ENCODE assay signal across 8 mouse cellular contexts in genomic region chr2:156809579-156809978, GRCm38 (mm10). TPM values are rescaled to one million over a fixed set of nuclear protein-coding genes. Genes with fewer than 3 reads are reported as not detected.
DNase-seq lines count a peak whose midpoint lies in the region; ATAC-seq and TF ChIP-seq lines count a peak whose summit lies in the region.

No protein-coding gene starts in this region.

- H3K27me3 ChIP-seq in hindbrain, embryonic 14.5 days (ENCODE audit: control insufficient read depth, insufficient read depth, low read length) = no peaks in the 10 kb centered on the region
- H3K27me3 ChIP-seq in hindbrain, embryonic 12.5 days = no peaks in the 10 kb centered on the region
- no peaks in the 10 kb centered on the region for H3K27me3 ChIP-seq in midbrain, postnatal 0 days (ENCODE audit: insufficient read depth, low read length)
- no peaks in the 10 kb centered on the region for H3K27me3 ChIP-seq in stomach, embryonic 16.5 days (ENCODE audit: control insufficient read depth, insufficient read depth, low read length)

- TF ChIP-seq CTCF in left cerebral cortex, adult 2 months (IDR thresholded peaks at IDR 0.05) = peak; percentile 96
- TF ChIP-seq CTCF in midbrain, postnatal 0 days (IDR thresholded peaks at IDR 0.05) = peak; percentile 91

- no peak for ATAC-seq in hindbrain, embryonic 14.5 days (ENCODE audit: low FRiP score)
- no peak for ATAC-seq in hindbrain, embryonic 12.5 days (ENCODE audit: low FRiP score)
- no peak for ATAC-seq in midbrain, postnatal 0 days (ENCODE audit: low FRiP score)
- ATAC-seq in stomach, embryonic 16.5 days (ENCODE audit: insufficient read depth, low FRiP score) = 0 out of 2 replicates have a peak, but pooled peaks have one; percentile 25

- peaks cover 6% of the 10 kb centered on the region for H3K4me1 ChIP-seq in hindbrain, embryonic 14.5 days (replicated peaks; ENCODE audit: control insufficient read depth, insufficient read depth, low read length)
- H3K4me1 ChIP-seq in hindbrain, embryonic 12.5 days = peaks cover 9% of the 10 kb centered on the region
- no peaks in the 10 kb centered on the region for H3K4me1 ChIP-seq in midbrain, postnatal 0 days (ENCODE audit: insufficient read depth, low read length)
- H3K4me1 ChIP-seq in stomach, embryonic 16.5 days (ENCODE audit: control insufficient read depth, insufficient read depth, low read length) = peaks cover 6% of the 10 kb centered on the region

- H3K4me2 ChIP-seq in hindbrain, embryonic 14.5 days (replicated peaks) = no peak overlapping the region
- H3K4me2 ChIP-seq in hindbrain, embryonic 12.5 days (replicated peaks) = no peak overlapping the region
- H3K4me2 ChIP-seq in midbrain, postnatal 0 days (ENCODE audit: low read depth, low read length, poor library complexity, severe bottlenecking) = no peak overlapping the region
- no peak overlapping the region for H3K4me2 ChIP-seq in stomach, embryonic 16.5 days (ENCODE audit: low read depth, low read length)

- WGBS in hindbrain, embryonic 14.5 days = 40% methylated on average over 2 of the region's 2 CpGs
- WGBS in hindbrain, embryonic 12.5 days = 71% methylated on average over 2 of the region's 2 CpGs
- whole genome bisulfite sequencing in midbrain, postnatal 0 days = 52% methylated on average over 2 of the region's 2 CpGs
- 46% methylated on average over 2 of the region's 2 CpGs for WGBS in stomach, embryonic 16.5 days

- DNase-seq in hindbrain, embryonic 14.5 days (ENCODE audit: low spot score) = peak; percentile 78
- peak; percentile 48 to 66 for DNase-seq in adrenal gland, postnatal 36 days
- DNase-seq in fibroblast of lung, adult 2 months (ENCODE audit: low read depth) = peak; percentile 42
- peak; percentile 82 for DNase-seq in heart, postnatal 4 days
- peak; percentile 40 to 59 for DNase-seq in left cerebral cortex, adult 2 months (ENCODE audit: extremely low spot score in 1 of 2, low spot score in 2 of 2)
- DNase-seq in midbrain, postnatal 0 days (ENCODE audit: low spot score) = peak; percentile 86

- intact Hi-C loops in left cerebral cortex, adult 2 months (cut with DNase I) = loop anchor here (1.0 to 10.0 kb wide), 4 partner anchors 45 to 295 kb away; no protein-coding TSS in a partner anchor

- no peak overlapping the region for H3K9ac ChIP-seq in hindbrain, embryonic 14.5 days
- H3K9ac ChIP-seq in hindbrain, embryonic 12.5 days = no peak overlapping the region
- H3K9ac ChIP-seq in midbrain, postnatal 0 days (replicated peaks; ENCODE audit: low read length, poor library complexity, severe bottlenecking) = no peak overlapping the region
- H3K9ac ChIP-seq in stomach, embryonic 16.5 days (ENCODE audit: low read length) = no peak overlapping the region

- no peaks in the 10 kb centered on the region for H3K36me3 ChIP-seq in hindbrain, embryonic 14.5 days (replicated peaks; ENCODE audit: control insufficient read depth, insufficient read depth)
- H3K36me3 ChIP-seq in hindbrain, embryonic 12.5 days = no peaks in the 10 kb centered on the region
- no peaks in the 10 kb centered on the region for H3K36me3 ChIP-seq in midbrain, postnatal 0 days (ENCODE audit: insufficient read depth, low read length)
- no peaks in the 10 kb centered on the region for H3K36me3 ChIP-seq in stomach, embryonic 16.5 days (ENCODE audit: control insufficient read depth, insufficient read depth, low read length)

- no peak overlapping the region for H3K27ac ChIP-seq in hindbrain, embryonic 14.5 days
- H3K27ac ChIP-seq in hindbrain, embryonic 12.5 days = no peak overlapping the region
- no peak overlapping the region for H3K27ac ChIP-seq in left cerebral cortex, adult 2 months
- no peak overlapping the region for H3K27ac ChIP-seq in midbrain, postnatal 0 days (ENCODE audit: low read depth, low read length)
- H3K27ac ChIP-seq in stomach, embryonic 16.5 days (ENCODE audit: low read length) = no peak overlapping the region

- H3K9me3 ChIP-seq in hindbrain, embryonic 14.5 days (ENCODE audit: control insufficient read depth, low read length) = no peaks in the 10 kb centered on the region
- H3K9me3 ChIP-seq in hindbrain, embryonic 12.5 days (replicated peaks) = no peaks in the 10 kb centered on the region
- H3K9me3 ChIP-seq in midbrain, postnatal 0 days (ENCODE audit: low read length) = no peaks in the 10 kb centered on the region
- no peaks in the 10 kb centered on the region for H3K9me3 ChIP-seq in stomach, embryonic 16.5 days (replicated peaks; ENCODE audit: control insufficient read depth, low read length)

- H3K4me3 ChIP-seq in hindbrain, embryonic 14.5 days (replicated peaks; ENCODE audit: low read length) = no peak overlapping the region
- no peak overlapping the region for H3K4me3 ChIP-seq in hindbrain, embryonic 12.5 days
- no peak overlapping the region for H3K4me3 ChIP-seq in left cerebral cortex, adult 2 months
- no peak overlapping the region for H3K4me3 ChIP-seq in midbrain, postnatal 0 days (ENCODE audit: low read depth, low read length)
- no peak overlapping the region for H3K4me3 ChIP-seq in stomach, embryonic 16.5 days (replicated peaks; ENCODE audit: low read length)

RNA-seq across cellular contexts. Expression of gene Tgif2, which starts 30.2 kb away (rescaled TPM):
- 18.9 and 21.5 TPM in 2 replicates for polyA plus RNA-seq in hindbrain, embryonic 14.5 days (2014; fragmentation: Nextera tagmentation; extraction: Ambion mirVana)
- polyA plus RNA-seq in hindbrain, embryonic 12.5 days (2016; fragmentation: Nextera tagmentation; extraction: Ambion mirVana) = 60.1 and 64.4 TPM in 2 replicates
- 1 to 10 TPM; 3.9 to 4.4 TPM for total RNA-seq in adrenal gland, postnatal 36 days (2021)
- 10 to 100 TPM; 18.2 to 19.3 TPM for total RNA-seq in heart, postnatal 4 days (2021)
- total RNA-seq in left cerebral cortex, adult 2 months (2021) = under 1 TPM; 0.68 to 0.89 TPM
- 8.6 and 10.8 TPM in 2 replicates for total RNA-seq in midbrain, postnatal 0 days (2014; rRNA removed)
- 6.9 and 8.2 TPM in 2 replicates for polyA plus RNA-seq in midbrain, postnatal 0 days (2015; fragmentation: Nextera tagmentation; extraction: Ambion mirVana)
- polyA plus RNA-seq in stomach, embryonic 16.5 days (2015; fragmentation: Nextera tagmentation; extraction: Ambion mirVana) = 33.7 and 36.5 TPM in 2 replicates

RNA-seq across cellular contexts. Expression of gene Myl9, which starts 34.4 kb away (rescaled TPM):
- 41.4 and 47.1 TPM in 2 replicates for polyA plus RNA-seq in hindbrain, embryonic 14.5 days (2014; fragmentation: Nextera tagmentation; extraction: Ambion mirVana)
- 122 and 144 TPM in 2 replicates for polyA plus RNA-seq in hindbrain, embryonic 12.5 days (2016; fragmentation: Nextera tagmentation; extraction: Ambion mirVana)
- 10 to 100 TPM; 56.2 to 67.3 TPM for total RNA-seq in adrenal gland, postnatal 36 days (2021)
- total RNA-seq in heart, postnatal 4 days (2021) = 1,000 to 10,000 TPM; 1,178 to 1,267 TPM
- total RNA-seq in left cerebral cortex, adult 2 months (2021) = 10 to 100 TPM; 16.1 to 17.3 TPM
- 27.4 and 30.7 TPM in 2 replicates for total RNA-seq in midbrain, postnatal 0 days (2014; rRNA removed)
- 33.8 and 38.4 TPM in 2 replicates for polyA plus RNA-seq in midbrain, postnatal 0 days (2015; fragmentation: Nextera tagmentation; extraction: Ambion mirVana)
- polyA plus RNA-seq in stomach, embryonic 16.5 days (2015; fragmentation: Nextera tagmentation; extraction: Ambion mirVana) = 1,649 and 1,814 TPM in 2 replicates

RNA-seq across cellular contexts. Expression of gene 4930518I15Rik, which starts 48.2 kb away (rescaled TPM):
- polyA plus RNA-seq in hindbrain, embryonic 14.5 days (2014; fragmentation: Nextera tagmentation; extraction: Ambion mirVana) = 4.0 and 5.4 TPM in 2 replicates
- polyA plus RNA-seq in hindbrain, embryonic 12.5 days (2016; fragmentation: Nextera tagmentation; extraction: Ambion mirVana) = 10.0 and 10.7 TPM in 2 replicates
- 1 to 10 TPM; 1.4 to 3.2 TPM for total RNA-seq in adrenal gland, postnatal 36 days (2021)
- total RNA-seq in heart, postnatal 4 days (2021) = 1 to 10 TPM; 1.3 to 2.0 TPM
- 1 to 10 TPM; 2.8 TPM for total RNA-seq in left cerebral cortex, adult 2 months (2021)
- 0.94 and 0.99 TPM in 2 replicates for total RNA-seq in midbrain, postnatal 0 days (2014; rRNA removed)
- polyA plus RNA-seq in midbrain, postnatal 0 days (2015; fragmentation: Nextera tagmentation; extraction: Ambion mirVana) = 2.8 and 2.9 TPM in 2 replicates
- 6.7 and 7.3 TPM in 2 replicates for polyA plus RNA-seq in stomach, embryonic 16.5 days (2015; fragmentation: Nextera tagmentation; extraction: Ambion mirVana)

RNA-seq across cellular contexts. Expression of gene Rab5if, which starts 53.3 kb away (rescaled TPM):
- 174 and 176 TPM in 2 replicates for polyA plus RNA-seq in hindbrain, embryonic 14.5 days (2014; fragmentation: Nextera tagmentation; extraction: Ambion mirVana)
- 170 and 175 TPM in 2 replicates for polyA plus RNA-seq in hindbrain, embryonic 12.5 days (2016; fragmentation: Nextera tagmentation; extraction: Ambion mirVana)
- 100 to 1,000 TPM; 244 to 346 TPM for total RNA-seq in adrenal gland, postnatal 36 days (2021)
- 100 to 1,000 TPM; 136 to 142 TPM for total RNA-seq in heart, postnatal 4 days (2021)
- total RNA-seq in left cerebral cortex, adult 2 months (2021) = 10 to 100 TPM; 87.1 to 94.4 TPM
- total RNA-seq in midbrain, postnatal 0 days (2014; rRNA removed) = 115 and 137 TPM in 2 replicates
- polyA plus RNA-seq in midbrain, postnatal 0 days (2015; fragmentation: Nextera tagmentation; extraction: Ambion mirVana) = 149 and 155 TPM in 2 replicates
- polyA plus RNA-seq in stomach, embryonic 16.5 days (2015; fragmentation: Nextera tagmentation; extraction: Ambion mirVana) = 173 and 190 TPM in 2 replicates

Comparison
In these comparisons a context has a peak if more than half of its experiments do, and no peak if none do; other contexts are left out.
1. RNA of gene Myl9, which starts 34.4 kb away (total RNA-seq): 1,178 to 1,267 TPM in heart, postnatal 4 days; 56.2 to 67.3 TPM in adrenal gland, postnatal 36 days, 27.4 to 30.7 TPM in midbrain, postnatal 0 days and 16.1 to 17.3 TPM in left cerebral cortex, adult 2 months; every median in the first group is over 10 times any median in the second.
2. Peak in every context shown above with its lines, with median percentiles within 50 percentile points of each other: DNase-seq.